ENCODE assay signal across 15 mouse cellular contexts in the genomic region with DNA sequence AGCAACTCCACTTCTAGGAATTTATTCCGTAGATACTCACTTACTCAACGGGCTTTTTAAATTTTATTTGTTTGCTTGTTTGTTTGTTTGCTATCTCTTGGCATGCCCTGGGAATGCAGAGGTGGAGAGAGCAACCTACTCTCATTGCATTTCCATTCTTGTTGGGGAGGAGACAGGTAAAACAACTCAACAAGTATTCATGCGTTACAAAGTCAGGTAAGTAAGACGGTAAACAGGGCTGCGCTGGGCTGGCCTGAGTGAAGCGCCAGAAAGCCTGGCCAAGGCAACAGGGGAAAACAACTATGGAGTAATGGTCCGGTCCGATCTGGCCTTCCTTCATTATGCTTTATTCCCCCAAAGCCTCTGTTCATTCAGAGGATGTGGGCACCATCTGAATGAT. TPM values are rescaled to one million over a fixed set of nuclear protein-coding genes. Genes with fewer than 3 reads are reported as not detected.
A peak's percentile ranks its signal among the peaks of the same experiment; 100 is the strongest.
DNase-seq lines count a peak whose midpoint lies in the region; ATAC-seq lines count a peak whose summit lies in the region.
"Had no signal": no experiment of that assay in that cellular context is flagged by ENCODE, and none has a peak within 500 bp of the region (broad histone marks: within the 10 kb centered on the region; RNA-seq: fewer than 3 reads in every experiment).

No protein-coding gene starts in this region.

- H3K9me3 ChIP-seq in forebrain, embryonic 14.5 days (replicated peaks; ENCODE audit: control insufficient read depth, low read length) = no peaks in the 10 kb centered on the region
- no peaks in the 10 kb centered on the region for H3K9me3 ChIP-seq in forebrain, embryonic 10.5 days
- no peaks in the 10 kb centered on the region for H3K9me3 ChIP-seq in megakaryocyte, embryonic 14.5 days
- no peaks in the 10 kb centered on the region for H3K9me3 ChIP-seq in hindbrain, embryonic 15.5 days
- no peaks in the 10 kb centered on the region for H3K9me3 ChIP-seq in neural tube, embryonic 15.5 days (replicated peaks)
- no peaks in the 10 kb centered on the region for H3K9me3 ChIP-seq in heart, embryonic 11.5 days (replicated peaks; ENCODE audit: control insufficient read depth, low read length)
- H3K9me3 ChIP-seq: embryonic facial prominence, embryonic 15.5 days; limb, embryonic 15.5 days had no signal

- peak overlapping the region; percentile 79 for H3K4me2 ChIP-seq in forebrain, embryonic 14.5 days (ENCODE audit: low read length)
- H3K4me2 ChIP-seq in hindbrain, embryonic 15.5 days = peak overlapping the region; percentile 84
- H3K4me2 ChIP-seq in neural tube, embryonic 15.5 days = peak overlapping the region; percentile 84
- no peak overlapping the region for H3K4me2 ChIP-seq in heart, embryonic 11.5 days
- H3K4me2 ChIP-seq: embryonic facial prominence, embryonic 15.5 days; limb, embryonic 15.5 days had no signal

- 81% methylated on average over 8 of the region's 8 CpGs for WGBS in forebrain, embryonic 14.5 days
- WGBS in forebrain, embryonic 10.5 days = 87% methylated on average over 8 of the region's 8 CpGs
- 81% methylated on average over 8 of the region's 8 CpGs for WGBS in hindbrain, embryonic 15.5 days
- 83% methylated on average over 8 of the region's 8 CpGs for WGBS in neural tube, embryonic 15.5 days
- 87% methylated on average over 8 of the region's 8 CpGs for WGBS in heart, embryonic 11.5 days (ENCODE audit: insufficient replicate concordance)

- no peak for ATAC-seq in forebrain, embryonic 14.5 days
- no peak for ATAC-seq in megakaryocyte, adult 5-6 weeks (ENCODE audit: poor library complexity, severe bottlenecking)
- no peak for ATAC-seq in hindbrain, embryonic 15.5 days (ENCODE audit: low FRiP score, low read depth)
- ATAC-seq in neural tube, embryonic 15.5 days (ENCODE audit: low FRiP score) = no peak
- ATAC-seq in cerebellum, adult (ENCODE audit: insufficient number of reproducible peaks, low FRiP score, low TSS enrichment) = no peak
- ATAC-seq in heart, embryonic 11.5 days (replicated peaks; ENCODE audit: insufficient number of reproducible peaks, low FRiP score, low TSS enrichment) = no peak

- no peak overlapping the region for H3K9ac ChIP-seq in forebrain, embryonic 14.5 days (ENCODE audit: low read length)
- H3K9ac ChIP-seq in hindbrain, embryonic 15.5 days = no peak overlapping the region
- H3K9ac ChIP-seq in neural tube, embryonic 15.5 days (replicated peaks) = no peak overlapping the region
- H3K9ac ChIP-seq in heart, embryonic 11.5 days (ENCODE audit: low read depth, low read length) = no peak overlapping the region
- H3K9ac ChIP-seq: embryonic facial prominence, embryonic 15.5 days; limb, embryonic 15.5 days had no signal

- no peak overlapping the region for H3K4me3 ChIP-seq in forebrain, embryonic 14.5 days (ENCODE audit: low read depth, low read length)
- H3K4me3 ChIP-seq in forebrain, embryonic 10.5 days = no peak overlapping the region
- peak overlapping the region; percentile 50 for H3K4me3 ChIP-seq in megakaryocyte, embryonic 14.5 days (replicated peaks)
- H3K4me3 ChIP-seq in hindbrain, embryonic 15.5 days = peak overlapping the region; percentile 71; the same call in 1 of the 2 replicates
- 0 out of 2 replicates have a peak overlapping the region, but pooled peaks have one; percentile 8 for H3K4me3 ChIP-seq in neural tube, embryonic 15.5 days (replicated peaks)
- H3K4me3 ChIP-seq in heart, embryonic 11.5 days (ENCODE audit: low read depth, low read length) = no peak overlapping the region
- H3K4me3 ChIP-seq: embryonic facial prominence, embryonic 15.5 days; limb, embryonic 15.5 days had no signal

- H3K36me3 ChIP-seq in forebrain, embryonic 14.5 days (ENCODE audit: control insufficient read depth, insufficient read depth, low read length) = 0 out of 2 replicates have a peak, but pooled peaks cover 7% of the 10 kb centered on the region
- peaks cover 7% of the 10 kb centered on the region for H3K36me3 ChIP-seq in forebrain, embryonic 10.5 days (replicated peaks)
- peaks cover 37% of the 10 kb centered on the region for H3K36me3 ChIP-seq in megakaryocyte, embryonic 14.5 days (replicated peaks; ENCODE audit: low read length)
- peaks cover 3% of the 10 kb centered on the region; the same call in 1 of the 2 replicates for H3K36me3 ChIP-seq in hindbrain, embryonic 15.5 days
- 0 out of 2 replicates have a peak, but pooled peaks cover 5% of the 10 kb centered on the region for H3K36me3 ChIP-seq in neural tube, embryonic 15.5 days
- no peaks in the 10 kb centered on the region for H3K36me3 ChIP-seq in heart, embryonic 11.5 days (ENCODE audit: control insufficient read depth, insufficient read depth, low read length)
- H3K36me3 ChIP-seq: embryonic facial prominence, embryonic 15.5 days had no signal

- H3K27ac ChIP-seq in forebrain, embryonic 14.5 days (ENCODE audit: low read depth, low read length) = no peak overlapping the region
- H3K27ac ChIP-seq in forebrain, embryonic 10.5 days = no peak overlapping the region
- no peak overlapping the region for H3K27ac ChIP-seq in hindbrain, embryonic 15.5 days (replicated peaks)
- H3K27ac ChIP-seq in neural tube, embryonic 15.5 days (replicated peaks) = no peak overlapping the region
- H3K27ac ChIP-seq in heart, embryonic 11.5 days (ENCODE audit: low read depth, low read length) = no peak overlapping the region
- H3K27ac ChIP-seq: embryonic facial prominence, embryonic 15.5 days; limb, embryonic 15.5 days had no signal

- DNase-seq in forebrain, embryonic 14.5 days (ENCODE audit: low spot score) = no peak
- no peak for DNase-seq in forebrain, embryonic 10.5 days (ENCODE audit: extremely low spot score, low spot score)
- DNase-seq: cerebellum, postnatal 25 days; heart, adult 18-20 months; kidney, adult 18-20 months; kidney, postnatal 4 days; lung, adult 2 months had no signal

- H3K4me1 ChIP-seq in forebrain, embryonic 14.5 days (ENCODE audit: control insufficient read depth, insufficient read depth, low read length) = peaks cover 12% of the 10 kb centered on the region
- peaks cover 22% of the 10 kb centered on the region for H3K4me1 ChIP-seq in forebrain, embryonic 10.5 days
- peaks cover 46% of the 10 kb centered on the region for H3K4me1 ChIP-seq in megakaryocyte, embryonic 14.5 days
- peaks cover 27% of the 10 kb centered on the region for H3K4me1 ChIP-seq in hindbrain, embryonic 15.5 days (replicated peaks)
- H3K4me1 ChIP-seq in neural tube, embryonic 15.5 days = peaks cover 24% of the 10 kb centered on the region
- peaks cover 9% of the 10 kb centered on the region; the same call in 1 of the 2 replicates for H3K4me1 ChIP-seq in heart, embryonic 11.5 days (ENCODE audit: control insufficient read depth, insufficient read depth, low read length)

- H3K27me3 ChIP-seq in forebrain, embryonic 14.5 days (replicated peaks; ENCODE audit: control insufficient read depth, insufficient read depth, low read length) = no peaks in the 10 kb centered on the region
- H3K27me3 ChIP-seq in forebrain, embryonic 10.5 days (ENCODE audit: poor library complexity, severe bottlenecking) = no peaks in the 10 kb centered on the region
- H3K27me3 ChIP-seq in megakaryocyte, embryonic 14.5 days (replicated peaks) = no peaks in the 10 kb centered on the region
- no peaks in the 10 kb centered on the region for H3K27me3 ChIP-seq in hindbrain, embryonic 15.5 days
- no peaks in the 10 kb centered on the region for H3K27me3 ChIP-seq in neural tube, embryonic 15.5 days (replicated peaks)
- no peaks in the 10 kb centered on the region for H3K27me3 ChIP-seq in heart, embryonic 11.5 days (ENCODE audit: control insufficient read depth, insufficient read depth, low read length)
- H3K27me3 ChIP-seq: embryonic facial prominence, embryonic 15.5 days; limb, embryonic 15.5 days had no signal

RNA-seq across cellular contexts. Expression of a gene that starts 2.2 kb away (rescaled TPM):
- polyA plus RNA-seq in forebrain, embryonic 14.5 days (2014; fragmentation: Nextera tagmentation; extraction: Ambion mirVana) = 89.8 and 100 TPM in 2 replicates
- polyA plus RNA-seq in forebrain, embryonic 10.5 days (2016; fragmentation: Nextera tagmentation; extraction: Ambion mirVana) = 46.5 and 48.4 TPM in 2 replicates
- 41.0 and 139 TPM in 2 replicates for polyA plus RNA-seq in megakaryocyte, embryonic 14.5 days (2012; ENCODE audit: insufficient read depth, low replicate concordance)
- total RNA-seq in megakaryocyte, adult 5-6 weeks (2015) = 37.6 and 51.0 TPM in 2 replicates
- 47.4 and 100 TPM in 2 replicates for total RNA-seq in megakaryocyte, adult 5-6 weeks (2017)
- 136 and 137 TPM in 2 replicates for polyA plus RNA-seq in hindbrain, embryonic 15.5 days (2015; fragmentation: Nextera tagmentation; extraction: Ambion mirVana)
- polyA plus RNA-seq in neural tube, embryonic 15.5 days (2015; fragmentation: Nextera tagmentation; extraction: Ambion mirVana) = 126 and 148 TPM in 2 replicates
- 44.9 and 49.2 TPM in 2 replicates for polyA plus RNA-seq in heart, embryonic 11.5 days (2014; fragmentation: Nextera tagmentation; extraction: Ambion mirVana)

RNA-seq across cellular contexts. Expression of a gene that starts 2.9 kb away (rescaled TPM):
- polyA plus RNA-seq in forebrain, embryonic 14.5 days (2014; fragmentation: Nextera tagmentation; extraction: Ambion mirVana) = 36.8 and 50.3 TPM in 2 replicates
- polyA plus RNA-seq in forebrain, embryonic 10.5 days (2016; fragmentation: Nextera tagmentation; extraction: Ambion mirVana) = 83.7 and 86.6 TPM in 2 replicates
- 7.9 TPM in 1 of 2 replicates, not detected in the other for polyA plus RNA-seq in megakaryocyte, embryonic 14.5 days (2012; ENCODE audit: insufficient read depth, low replicate concordance)
- 53.1 and 69.5 TPM in 2 replicates for total RNA-seq in megakaryocyte, adult 5-6 weeks (2015)
- total RNA-seq in megakaryocyte, adult 5-6 weeks (2017) = 69.8 and 78.7 TPM in 2 replicates
- polyA plus RNA-seq in hindbrain, embryonic 15.5 days (2015; fragmentation: Nextera tagmentation; extraction: Ambion mirVana) = 14.8 and 16.1 TPM in 2 replicates
- 12.8 and 16.1 TPM in 2 replicates for polyA plus RNA-seq in neural tube, embryonic 15.5 days (2015; fragmentation: Nextera tagmentation; extraction: Ambion mirVana)
- 37.8 and 39.0 TPM in 2 replicates for polyA plus RNA-seq in heart, embryonic 11.5 days (2014; fragmentation: Nextera tagmentation; extraction: Ambion mirVana)

Comparison
In these comparisons a context has a peak if more than half of its experiments do, and no peak if none do; other contexts are left out.
1. H3K4me3 ChIP-seq: peak in megakaryocyte, embryonic 14.5 days (single experiment), hindbrain, embryonic 15.5 days (single experiment) and neural tube, embryonic 15.5 days (single experiment); none in forebrain, embryonic 14.5 days (single experiment), forebrain, embryonic 10.5 days (single experiment) and heart, embryonic 11.5 days (single experiment).